Mouse (Mus musculus): ENCODE results near the gene Gm47841. TPM values are rescaled to one million over a fixed set of nuclear protein-coding genes. Genes with fewer than 3 reads are reported as not detected.
A peak's percentile ranks its signal among the peaks of the same experiment; 100 is the strongest.

The Gm47841 gene
- total and polyA plus RNA-seq, 3 experiments: not detected

DNA sequence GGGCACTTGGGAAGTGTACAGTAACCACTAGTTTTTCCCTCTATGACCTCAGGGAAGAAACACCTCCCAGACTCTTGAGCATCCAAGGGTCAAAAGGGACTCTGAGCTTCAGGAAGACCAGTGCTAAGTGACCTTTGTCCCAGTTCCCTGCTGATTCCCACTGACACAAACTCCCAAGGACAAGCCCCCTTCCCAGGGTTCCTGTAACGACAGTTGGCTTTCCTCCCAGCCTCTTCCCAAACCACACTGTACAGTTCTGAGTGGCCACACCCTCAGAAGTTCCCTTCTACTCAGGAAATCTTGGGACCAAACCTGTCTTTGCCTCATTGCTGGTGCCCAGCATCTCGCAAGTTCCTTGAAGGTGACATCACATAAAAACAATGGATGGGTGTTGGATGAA lies 25.5 kb upstream of the Gm47841 start:
- no peaks in the 10 kb centered on the region for H3K36me3 ChIP-seq (ENCODE audit: control insufficient read depth, insufficient read depth, low read length)
- H3K4me3 ChIP-seq: no peak overlapping the region
- peaks cover 9% of the 10 kb centered on the region for H3K4me1 ChIP-seq (ENCODE audit: control insufficient read depth, insufficient read depth, low read length)
- H3K27ac ChIP-seq: no peak overlapping the region
- intact Hi-C loops (cut with DNase I): no loop called here
- WGBS: 45% methylated on average over 2 of the region's 2 CpGs
- no peak overlapping the region for H3K9ac ChIP-seq (ENCODE audit: low read depth, low read length)
- no peak for DNase-seq
- TF ChIP-seq EP300 (IDR thresholded peaks at IDR 0.05; ENCODE audit: insufficient read depth, low read depth, low read length) (0 out of 2 replicates have a peak, but pooled peaks have one; percentile 31), CTCF (IDR thresholded peaks at IDR 0.05) (no peak), POLR2A (IDR thresholded peaks at IDR 0.05; ENCODE audit: insufficient read depth, low read depth, low read length) (no peak)
- no peaks in the 10 kb centered on the region for H3K27me3 ChIP-seq (ENCODE audit: control insufficient read depth, insufficient read depth, low read length)
- H3K79me2 ChIP-seq (replicated peaks; ENCODE audit: control insufficient read depth, insufficient read depth, low read length): no peaks in the 10 kb centered on the region

- no peaks in the 10 kb centered on the region for H3K79me2 ChIP-seq (replicated peaks; ENCODE audit: control insufficient read depth, insufficient read depth, low read length)
- intact Hi-C loops (cut with DNase I): no loop called here
- peaks cover 19% of the 10 kb centered on the region for H3K4me1 ChIP-seq (ENCODE audit: control insufficient read depth, insufficient read depth, low read length)
- TF ChIP-seq CTCF (IDR thresholded peaks at IDR 0.05) (no peak), EP300 (IDR thresholded peaks at IDR 0.05; ENCODE audit: insufficient read depth, low read depth, low read length) (no peak), POLR2A (IDR thresholded peaks at IDR 0.05; ENCODE audit: insufficient read depth, low read depth, low read length) (no peak)
- H3K4me3 ChIP-seq: no peak overlapping the region
- no peaks in the 10 kb centered on the region for H3K36me3 ChIP-seq (ENCODE audit: control insufficient read depth, insufficient read depth, low read length)
- no peak for DNase-seq
- 65% methylated on average over 5 of the region's 5 CpGs for WGBS
- no peak overlapping the region for H3K27ac ChIP-seq
- H3K27me3 ChIP-seq (ENCODE audit: control insufficient read depth, insufficient read depth, low read length): no peaks in the 10 kb centered on the region
- H3K9ac ChIP-seq (ENCODE audit: low read depth, low read length): no peak overlapping the region
Observed at GRCm38 (mm10) chr15:101070762-101071161, 23.6 kb upstream of the Gm47841 start.

GRCm38 (mm10) chr15:101069641-101070190 lies 22.5 kb upstream of the Gm47841 start:
- intact Hi-C loops (cut with DNase I): no loop called here
- Histone ChIP-seq H3K4me3 (no peak overlapping the region), H3K27me3 (ENCODE audit: control insufficient read depth, insufficient read depth, low read length) (no peaks in the 10 kb centered on the region), H3K9ac (ENCODE audit: low read depth, low read length) (no peak overlapping the region), H3K36me3 (ENCODE audit: control insufficient read depth, insufficient read depth, low read length) (no peaks in the 10 kb centered on the region), H3K27ac (no peak overlapping the region), H3K4me1 (ENCODE audit: control insufficient read depth, insufficient read depth, low read length) (peaks cover 25% of the 10 kb centered on the region), H3K79me2 (replicated peaks; ENCODE audit: control insufficient read depth, insufficient read depth, low read length) (no peaks in the 10 kb centered on the region)
- DNase-seq: no peak
- no peak for TF ChIP-seq EP300 (IDR thresholded peaks at IDR 0.05; ENCODE audit: insufficient read depth, low read depth, low read length)
- no peak for TF ChIP-seq CTCF (IDR thresholded peaks at IDR 0.05)
- no peak for TF ChIP-seq POLR2A (IDR thresholded peaks at IDR 0.05; ENCODE audit: insufficient read depth, low read depth, low read length)
- 78% methylated on average over 9 of the region's 9 CpGs for WGBS

GRCm38 (mm10) chr15:101068671-101069070 lies 21.5 kb upstream of the Gm47841 start:
- Histone ChIP-seq H3K9ac (ENCODE audit: low read depth, low read length) (no peak overlapping the region), H3K79me2 (replicated peaks; ENCODE audit: control insufficient read depth, insufficient read depth, low read length) (no peaks in the 10 kb centered on the region), H3K36me3 (ENCODE audit: control insufficient read depth, insufficient read depth, low read length) (no peaks in the 10 kb centered on the region), H3K27ac (no peak overlapping the region; the same call in 1 of the 2 replicates), H3K4me3 (no peak overlapping the region), H3K4me1 (ENCODE audit: control insufficient read depth, insufficient read depth, low read length) (peaks cover 25% of the 10 kb centered on the region), H3K27me3 (ENCODE audit: control insufficient read depth, insufficient read depth, low read length) (no peaks in the 10 kb centered on the region)
- no peak for DNase-seq
- intact Hi-C loops (cut with DNase I): no loop called here
- TF ChIP-seq POLR2A (IDR thresholded peaks at IDR 0.05; ENCODE audit: insufficient read depth, low read depth, low read length): no peak
- TF ChIP-seq CTCF (IDR thresholded peaks at IDR 0.05): no peak
- TF ChIP-seq EP300 (IDR thresholded peaks at IDR 0.05; ENCODE audit: insufficient read depth, low read depth, low read length): no peak
- WGBS: 76% methylated on average over 4 of the region's 4 CpGs

- no peaks in the 10 kb centered on the region for H3K27me3 ChIP-seq (ENCODE audit: control insufficient read depth, insufficient read depth, low read length)
- intact Hi-C loops (cut with DNase I): no loop called here
- no peak overlapping the region for H3K4me3 ChIP-seq
- peak in 1 of 2 experiments; percentile 55 for DNase-seq
- H3K9ac ChIP-seq (ENCODE audit: low read depth, low read length): no peak overlapping the region
- no peak for TF ChIP-seq EP300 (IDR thresholded peaks at IDR 0.05; ENCODE audit: insufficient read depth, low read depth, low read length)
- TF ChIP-seq CTCF (IDR thresholded peaks at IDR 0.05): no peak
- TF ChIP-seq POLR2A (IDR thresholded peaks at IDR 0.05; ENCODE audit: insufficient read depth, low read depth, low read length): no peak
- H3K27ac ChIP-seq: no peak overlapping the region; the same call in 1 of the 2 replicates
- peaks cover 25% of the 10 kb centered on the region for H3K4me1 ChIP-seq (ENCODE audit: control insufficient read depth, insufficient read depth, low read length)
- no peaks in the 10 kb centered on the region for H3K36me3 ChIP-seq (ENCODE audit: control insufficient read depth, insufficient read depth, low read length)
- no peaks in the 10 kb centered on the region for H3K79me2 ChIP-seq (replicated peaks; ENCODE audit: control insufficient read depth, insufficient read depth, low read length)
- 29% methylated on average over 3 of the region's 3 CpGs for WGBS
Observed at GRCm38 (mm10) chr15:101068029-101068428, 20.8 kb upstream of the Gm47841 start.

DNA sequence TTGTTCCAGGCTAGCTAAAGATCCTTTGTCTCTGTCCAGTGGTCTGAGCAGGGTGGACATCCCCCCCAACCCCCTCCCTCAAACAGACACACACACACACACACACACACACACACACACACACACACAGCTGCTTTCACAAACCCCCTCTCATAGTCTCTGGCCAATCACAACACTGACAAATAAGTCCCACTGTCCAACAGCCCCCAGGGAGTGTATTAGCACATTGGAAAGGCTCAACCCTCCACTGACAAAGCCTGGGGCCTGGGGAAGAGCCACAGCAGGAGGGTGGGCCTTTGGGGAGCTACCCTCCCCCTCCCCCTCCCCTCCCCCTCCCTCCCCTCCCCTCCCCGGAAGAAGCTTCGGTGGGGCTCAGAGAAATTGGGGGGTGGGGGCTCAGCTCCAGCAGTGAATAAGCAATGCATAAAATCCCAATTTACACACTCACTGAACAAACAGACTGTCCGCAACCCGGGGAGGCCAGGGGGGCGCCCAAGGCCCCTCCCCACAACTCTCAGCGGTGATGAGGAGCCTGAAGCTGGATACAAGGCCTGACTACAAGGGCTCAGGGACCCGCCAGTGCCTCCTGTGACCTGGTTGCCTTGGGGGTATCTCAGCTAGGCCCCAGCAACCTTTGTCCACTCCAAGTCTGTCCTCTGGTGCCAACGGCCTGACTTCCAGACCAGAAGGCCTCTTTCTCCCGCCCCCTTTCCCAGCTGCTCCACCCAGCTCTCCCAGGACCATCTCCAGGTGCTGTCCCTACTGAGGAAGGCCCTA lies 19.9 kb upstream of the Gm47841 start:
- no peaks in the 10 kb centered on the region for H3K36me3 ChIP-seq (ENCODE audit: control insufficient read depth, insufficient read depth, low read length)
- intact Hi-C loops (cut with DNase I): no loop called here
- 0 out of 2 replicates have a peak overlapping the region, but pooled peaks have one; percentile 15 for H3K9ac ChIP-seq (ENCODE audit: low read depth, low read length)
- H3K4me3 ChIP-seq: no peak overlapping the region
- no peak overlapping the region; the same call in 1 of the 2 replicates for H3K27ac ChIP-seq
- WGBS: 49% methylated on average over 7 of the region's 9 CpGs
- no peaks in the 10 kb centered on the region for H3K79me2 ChIP-seq (replicated peaks; ENCODE audit: control insufficient read depth, insufficient read depth, low read length)
- H3K4me1 ChIP-seq (ENCODE audit: control insufficient read depth, insufficient read depth, low read length): peaks cover 22% of the 10 kb centered on the region
- no peak for TF ChIP-seq POLR2A (IDR thresholded peaks at IDR 0.05; ENCODE audit: insufficient read depth, low read depth, low read length)
- no peak for TF ChIP-seq CTCF (IDR thresholded peaks at IDR 0.05)
- TF ChIP-seq EP300 (IDR thresholded peaks at IDR 0.05; ENCODE audit: insufficient read depth, low read depth, low read length): no peak
- no peaks in the 10 kb centered on the region for H3K27me3 ChIP-seq (ENCODE audit: control insufficient read depth, insufficient read depth, low read length)
- DNase-seq: no peak

All from heart, adult 2 months (tissue).